Mouse (Mus musculus) cerebellum, adult 18-20 months (tissue): ENCODE data around the gene Kcna3.

ENCODE experiments used
- DNase-seq, 2 experiments: peaks; one replicate each; pipeline ENCODE4 v3.0.0; 2021

The Kcna3 gene

DNA sequence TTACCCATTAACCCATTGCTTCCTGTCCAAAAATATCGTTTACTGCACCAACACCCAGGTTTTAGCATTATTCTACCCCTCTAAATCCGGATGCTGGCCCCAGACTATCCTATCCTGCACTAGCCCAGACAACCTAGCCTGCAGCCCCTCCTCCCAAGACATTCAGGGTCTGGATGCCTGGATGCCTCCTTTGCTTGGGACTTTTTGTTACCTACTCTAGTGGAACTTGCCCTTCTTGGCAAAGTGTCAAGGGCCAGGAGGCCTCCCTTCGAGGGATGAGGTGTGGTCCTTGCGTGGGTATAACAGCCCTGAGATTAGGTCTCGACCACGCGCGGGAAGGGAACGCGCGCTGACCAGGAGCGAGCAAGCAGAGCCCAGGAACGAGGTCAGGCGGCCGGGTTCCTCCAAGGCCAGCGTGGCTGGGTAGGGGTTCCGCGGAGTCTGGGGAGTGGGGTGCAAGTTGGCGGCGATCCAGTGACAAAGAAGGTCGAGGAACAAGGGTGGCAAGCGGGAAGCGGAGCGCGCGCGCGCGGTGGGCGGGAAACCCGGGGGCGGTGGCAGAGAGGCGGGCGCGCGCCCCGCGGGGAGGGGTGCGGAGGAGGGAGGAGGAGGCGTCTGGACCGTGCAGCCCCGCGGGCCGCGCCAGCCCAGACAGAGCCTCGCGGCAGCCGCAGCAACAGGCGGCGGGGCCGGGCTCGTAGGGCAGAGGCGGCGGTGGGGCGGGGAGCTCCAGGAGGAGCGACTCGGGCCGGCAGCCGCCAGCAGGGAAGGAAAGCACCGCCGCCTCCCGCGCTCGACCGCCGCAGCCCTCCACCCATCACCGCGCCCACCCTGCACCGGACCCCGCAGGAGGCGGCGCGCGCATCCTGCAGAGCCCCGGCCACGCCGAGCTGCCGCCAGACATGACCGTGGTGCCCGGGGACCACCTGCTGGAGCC, at the start of gene Kcna3:
Kcna3 (plus strand) TSS at position 649 of the 937 bp plus-strand sequence.
- DNase-seq: peak; percentile 55 to 66

DNA sequence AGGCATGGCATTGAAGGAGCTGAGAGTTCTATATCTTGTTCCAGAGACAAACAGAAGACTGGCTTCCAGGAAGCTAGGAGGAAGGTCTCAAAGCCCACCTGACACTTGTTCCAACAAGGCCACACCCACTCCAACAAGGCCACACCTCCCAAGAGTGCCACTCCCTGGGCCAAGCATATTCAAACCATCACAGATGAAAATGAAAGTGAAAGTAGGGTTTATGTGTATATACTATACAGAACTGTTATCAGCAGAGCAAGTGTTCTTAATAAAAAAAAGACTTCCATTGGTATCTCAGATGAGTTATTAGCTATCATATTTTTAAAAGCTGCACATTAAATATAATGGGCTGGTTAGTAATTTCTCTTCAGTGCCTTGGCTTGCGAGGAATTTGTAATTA, 44.6 kb upstream of the Kcna3 start:
- no peak for DNase-seq

DNA sequence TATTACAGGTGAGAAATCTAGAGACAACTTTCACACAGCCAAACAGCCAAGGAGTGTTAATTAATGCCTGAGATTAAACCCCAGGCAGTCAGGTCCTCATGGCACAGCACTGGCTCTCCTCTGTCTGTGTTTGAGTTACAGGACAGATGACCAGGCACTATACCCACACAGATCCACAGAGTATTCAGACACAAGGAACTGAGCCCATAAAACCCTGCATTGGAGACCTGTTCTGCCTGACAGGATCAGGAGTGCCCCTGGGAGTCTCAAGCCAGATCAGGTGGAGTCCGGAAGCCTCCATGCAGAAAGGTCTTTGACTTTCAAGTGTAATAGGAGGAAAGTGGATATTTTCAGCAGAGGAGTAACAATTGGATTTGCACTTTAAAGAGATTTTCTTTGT, 40.6 kb upstream of the Kcna3 start:
- DNase-seq: no peak

DNA sequence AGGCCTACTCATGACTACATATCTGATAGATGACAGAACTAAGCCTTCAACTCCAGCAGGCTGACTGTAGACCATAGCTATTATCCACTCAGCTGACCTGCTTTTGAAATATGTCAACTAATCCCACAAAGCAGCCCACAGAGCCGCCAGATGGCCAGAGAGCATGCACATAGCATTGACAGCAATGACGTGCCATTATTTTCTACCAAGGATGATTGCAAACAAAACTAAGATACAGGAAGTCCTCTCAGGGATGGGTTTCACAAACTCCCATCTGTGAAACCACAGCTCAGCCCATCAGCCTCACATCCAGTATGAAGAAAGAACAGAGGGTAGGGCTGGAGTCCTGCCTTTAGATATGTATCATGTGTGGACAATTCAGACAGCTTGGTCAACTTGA, 39.8 kb upstream of the Kcna3 start:
- no peak for DNase-seq

DNA sequence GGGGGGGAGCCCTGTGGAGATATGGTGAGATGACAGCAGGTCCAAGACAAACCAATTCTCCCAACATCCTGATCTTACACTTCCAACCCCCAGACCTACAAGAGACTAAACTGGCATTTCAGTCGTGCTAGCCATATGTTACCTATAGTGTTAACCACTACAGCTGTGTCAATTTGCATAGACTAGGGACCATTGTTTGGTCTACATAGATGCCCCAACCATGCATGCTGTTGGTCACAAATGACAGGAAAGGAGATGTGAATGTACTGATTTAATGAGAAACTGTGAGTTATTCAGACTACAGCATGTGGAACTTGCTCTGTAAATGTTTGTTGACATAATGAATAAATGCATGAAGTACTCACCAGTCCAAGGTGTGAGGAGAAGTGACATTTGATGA, 37.6 kb upstream of the Kcna3 start:
- DNase-seq: no peak

DNA sequence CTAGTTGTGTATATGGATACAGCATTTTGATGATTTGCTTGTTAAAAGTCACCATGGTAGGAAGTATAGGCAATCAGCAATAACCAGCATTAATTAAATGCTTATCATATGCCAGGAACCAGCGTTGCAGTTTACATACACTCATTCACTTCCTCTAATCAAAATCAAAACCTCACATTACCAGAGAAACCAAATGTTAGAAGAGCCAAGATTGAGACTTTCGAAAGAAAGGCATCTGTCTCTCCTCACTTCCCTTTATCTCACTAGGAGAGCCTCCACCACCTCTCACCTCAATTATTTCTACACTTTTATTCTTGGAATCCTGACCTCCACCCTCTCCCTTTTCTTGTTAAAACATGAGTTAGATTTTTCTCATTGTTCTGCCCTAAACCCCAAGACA, 35.8 kb upstream of the Kcna3 start:
- no peak for DNase-seq

DNA sequence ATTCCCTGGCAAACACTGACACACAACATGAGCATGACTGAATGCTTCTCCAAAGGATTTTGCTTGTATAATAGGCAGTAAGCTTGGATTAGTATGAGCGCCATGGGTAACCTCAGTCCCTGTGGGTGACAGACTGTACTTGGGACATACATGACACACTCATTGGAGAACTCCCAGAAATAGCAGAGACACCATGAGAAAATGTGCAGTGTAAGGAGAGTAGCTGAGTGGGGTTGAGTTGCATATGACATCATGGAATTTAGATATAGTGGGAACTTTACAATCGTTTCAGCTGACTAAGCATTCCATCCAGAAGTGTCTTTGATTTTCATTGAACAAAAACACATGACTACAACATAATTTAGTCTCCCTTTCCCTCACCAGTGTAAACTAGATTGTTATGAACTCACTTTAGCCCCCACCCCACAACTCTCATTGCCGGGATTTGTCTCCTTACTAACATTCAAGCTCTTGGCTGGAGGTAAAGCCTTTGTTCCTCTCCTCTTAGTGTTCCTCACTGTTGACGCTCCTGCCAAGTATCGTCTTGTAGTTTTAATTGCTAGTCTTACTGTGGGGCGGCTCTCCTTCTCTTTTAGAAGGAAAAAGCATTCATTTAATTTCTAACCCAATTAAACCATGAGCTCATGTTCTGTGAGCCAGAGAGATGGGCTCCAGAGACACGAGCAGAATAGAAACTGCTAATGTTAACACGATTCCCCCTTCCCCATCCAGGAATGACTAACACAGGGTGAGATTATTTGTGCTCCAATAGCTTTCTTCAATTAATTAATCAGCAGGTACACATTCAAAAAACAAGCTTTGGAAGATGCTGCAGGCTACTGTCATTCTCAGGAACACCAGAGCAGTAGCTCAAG, 33.5 kb upstream of the Kcna3 start:
- DNase-seq: no peak

DNA sequence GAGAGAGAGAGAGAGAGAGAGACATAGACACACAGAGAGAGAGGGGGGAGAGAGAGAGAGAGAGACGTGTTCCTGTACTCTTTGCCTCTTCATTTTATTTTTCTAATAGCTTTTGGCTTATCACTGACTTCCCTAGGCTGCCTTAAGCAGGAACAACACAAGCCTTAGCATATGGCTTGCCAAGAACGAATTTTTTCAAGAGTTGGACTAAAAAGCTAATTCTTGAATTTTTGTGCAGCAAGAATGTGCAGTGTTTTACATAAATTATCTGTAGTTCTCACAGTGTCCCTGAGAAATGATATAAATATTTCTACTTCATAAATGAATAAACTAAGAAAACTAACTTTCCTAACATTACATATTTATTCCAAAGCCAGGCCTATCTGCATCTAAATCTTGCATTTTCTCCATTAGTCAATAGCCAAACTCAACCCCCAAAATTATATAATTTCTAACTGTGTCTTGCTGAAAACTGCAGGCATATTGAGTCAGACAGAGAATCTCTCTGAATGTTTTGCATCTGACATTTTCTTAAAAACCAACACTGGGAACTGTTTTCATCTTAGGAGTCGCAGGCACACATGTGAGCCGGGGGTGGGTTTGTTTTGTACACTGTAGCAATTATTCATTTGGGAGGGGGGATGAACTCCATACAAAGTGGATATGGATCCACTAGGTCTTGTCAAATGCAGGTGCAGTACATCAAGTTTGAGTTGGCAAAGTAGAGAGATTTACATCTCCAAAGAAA, 26.5 kb upstream of the Kcna3 start:
- no peak for DNase-seq

DNA sequence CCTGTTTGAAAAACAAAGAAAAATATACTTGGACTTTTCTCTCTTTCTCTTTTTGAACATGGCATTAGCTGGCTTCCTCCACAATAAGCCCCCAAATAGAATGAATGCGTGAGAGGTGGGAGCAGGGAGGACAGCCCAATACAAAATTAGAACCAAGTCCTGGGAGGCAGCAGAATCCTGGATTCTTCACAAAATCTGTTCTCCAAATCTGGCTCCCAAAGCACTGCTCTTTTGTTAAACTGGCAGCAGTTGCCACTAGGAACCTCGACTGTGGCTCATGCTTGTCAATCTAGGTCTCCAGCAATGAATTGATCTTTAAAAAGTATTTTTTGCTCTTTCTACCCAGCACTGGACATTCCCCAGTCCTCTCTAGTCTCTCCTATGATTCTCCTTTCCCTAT, 17.7 kb upstream of the Kcna3 start:
- DNase-seq: no peak

DNA sequence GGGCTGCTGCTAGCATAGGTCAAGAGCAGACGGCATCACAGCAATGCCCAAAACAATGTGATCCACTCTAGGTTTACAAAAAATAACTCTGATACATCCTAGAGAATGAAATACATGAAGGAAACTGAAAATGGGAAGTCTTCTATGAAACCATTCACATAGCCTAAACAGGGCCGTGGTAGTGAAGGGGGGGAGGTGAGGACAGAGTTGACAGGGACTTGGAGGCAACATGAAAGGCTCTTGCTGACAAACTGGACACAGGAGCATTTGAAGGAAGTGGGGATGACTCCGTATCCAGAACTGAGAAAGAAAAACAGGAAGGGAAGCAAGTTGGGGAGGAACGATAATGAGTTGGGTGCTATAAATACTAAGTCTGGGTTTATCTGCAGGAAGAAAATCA, 4.4 kb upstream of the Kcna3 start:
- DNase-seq: no peak

DNA sequence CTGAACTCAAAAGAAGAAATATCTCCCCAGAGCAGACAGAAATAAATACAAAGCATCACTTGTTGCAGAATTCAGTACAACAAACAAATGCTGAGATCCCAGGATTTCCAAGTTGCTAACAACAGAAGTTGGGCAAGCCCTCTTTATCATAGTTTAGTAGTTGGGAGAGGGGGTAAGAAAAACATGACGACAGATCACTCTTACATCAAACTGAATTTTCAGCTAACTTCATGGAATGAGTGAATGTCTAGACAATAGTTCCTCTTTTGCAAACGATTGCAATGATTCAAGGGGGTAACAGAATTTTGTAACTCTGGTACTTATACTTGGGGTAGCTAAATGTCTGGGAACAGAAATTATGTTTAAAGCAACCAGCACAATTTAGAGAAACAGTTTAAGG, 1.2 kb upstream of the Kcna3 start:
- DNase-seq: no peak

DNA sequence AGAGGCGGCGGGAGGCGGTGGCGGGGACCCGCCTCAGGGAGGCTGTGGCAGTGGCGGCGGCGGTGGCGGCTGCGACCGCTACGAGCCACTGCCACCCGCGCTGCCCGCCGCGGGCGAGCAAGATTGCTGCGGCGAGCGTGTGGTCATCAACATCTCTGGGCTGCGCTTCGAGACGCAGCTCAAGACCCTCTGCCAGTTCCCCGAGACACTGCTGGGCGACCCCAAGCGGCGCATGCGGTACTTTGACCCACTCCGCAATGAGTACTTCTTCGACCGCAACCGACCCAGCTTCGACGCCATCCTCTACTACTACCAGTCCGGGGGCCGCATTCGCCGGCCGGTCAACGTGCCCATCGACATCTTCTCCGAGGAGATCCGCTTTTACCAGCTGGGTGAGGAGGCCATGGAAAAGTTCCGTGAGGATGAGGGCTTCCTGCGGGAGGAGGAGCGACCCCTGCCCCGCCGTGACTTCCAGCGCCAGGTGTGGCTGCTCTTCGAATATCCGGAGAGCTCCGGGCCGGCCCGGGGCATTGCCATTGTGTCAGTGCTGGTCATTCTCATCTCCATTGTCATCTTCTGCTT, 580 bp downstream of the Kcna3 start:
- DNase-seq: peak; percentile 7 to 28

DNA sequence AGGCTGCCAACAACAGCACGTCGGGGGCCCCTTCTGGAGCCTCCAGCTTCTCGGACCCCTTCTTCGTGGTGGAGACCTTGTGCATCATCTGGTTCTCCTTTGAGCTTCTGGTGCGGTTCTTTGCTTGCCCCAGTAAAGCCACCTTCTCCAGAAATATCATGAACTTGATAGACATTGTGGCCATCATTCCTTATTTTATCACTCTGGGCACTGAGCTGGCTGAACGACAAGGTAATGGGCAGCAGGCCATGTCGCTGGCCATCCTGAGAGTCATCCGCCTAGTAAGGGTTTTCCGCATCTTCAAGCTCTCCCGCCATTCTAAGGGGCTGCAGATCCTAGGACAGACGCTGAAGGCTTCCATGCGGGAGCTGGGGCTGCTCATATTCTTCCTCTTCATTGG, 1.1 kb downstream of the Kcna3 start:
- peak; percentile 11 to 20 for DNase-seq

DNA sequence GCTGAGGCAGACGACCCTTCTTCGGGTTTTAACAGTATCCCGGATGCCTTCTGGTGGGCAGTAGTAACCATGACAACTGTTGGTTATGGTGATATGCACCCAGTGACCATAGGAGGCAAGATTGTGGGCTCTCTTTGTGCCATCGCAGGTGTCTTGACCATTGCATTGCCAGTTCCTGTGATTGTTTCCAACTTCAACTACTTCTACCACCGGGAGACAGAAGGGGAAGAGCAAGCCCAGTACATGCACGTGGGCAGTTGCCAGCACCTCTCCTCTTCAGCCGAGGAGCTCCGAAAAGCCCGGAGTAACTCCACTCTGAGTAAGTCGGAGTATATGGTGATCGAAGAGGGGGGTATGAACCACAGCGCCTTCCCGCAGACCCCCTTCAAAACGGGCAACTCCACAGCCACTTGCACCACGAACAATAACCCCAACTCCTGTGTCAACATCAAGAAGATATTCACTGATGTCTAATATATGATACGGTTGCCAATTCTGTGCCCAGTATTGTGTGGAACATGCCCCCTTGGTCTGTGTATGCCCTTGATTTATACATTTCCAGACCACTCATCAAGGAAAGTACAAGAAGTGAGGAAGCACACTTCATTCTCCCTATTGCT, 1.7 kb downstream of the Kcna3 start:
- no peak for DNase-seq

DNA sequence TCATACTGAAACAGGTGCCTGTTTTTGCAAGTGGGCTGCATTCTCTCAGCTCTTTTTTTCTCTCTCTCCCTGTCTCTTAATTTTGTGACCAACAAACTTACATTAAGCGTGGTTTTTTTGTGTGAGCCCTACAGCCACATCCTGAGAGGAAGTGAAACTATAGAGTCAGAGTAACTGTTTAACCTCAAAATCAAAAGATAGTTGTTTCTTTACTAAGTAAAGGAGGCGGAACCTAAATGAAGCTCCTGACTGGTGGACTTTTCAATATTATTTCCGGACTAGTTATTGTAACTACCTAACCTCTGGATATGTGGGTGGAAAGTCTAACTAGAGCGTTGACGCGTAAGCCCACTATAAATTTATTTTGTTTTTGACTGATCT, 2.2 kb downstream of the Kcna3 start:
- DNase-seq: no peak

DNA sequence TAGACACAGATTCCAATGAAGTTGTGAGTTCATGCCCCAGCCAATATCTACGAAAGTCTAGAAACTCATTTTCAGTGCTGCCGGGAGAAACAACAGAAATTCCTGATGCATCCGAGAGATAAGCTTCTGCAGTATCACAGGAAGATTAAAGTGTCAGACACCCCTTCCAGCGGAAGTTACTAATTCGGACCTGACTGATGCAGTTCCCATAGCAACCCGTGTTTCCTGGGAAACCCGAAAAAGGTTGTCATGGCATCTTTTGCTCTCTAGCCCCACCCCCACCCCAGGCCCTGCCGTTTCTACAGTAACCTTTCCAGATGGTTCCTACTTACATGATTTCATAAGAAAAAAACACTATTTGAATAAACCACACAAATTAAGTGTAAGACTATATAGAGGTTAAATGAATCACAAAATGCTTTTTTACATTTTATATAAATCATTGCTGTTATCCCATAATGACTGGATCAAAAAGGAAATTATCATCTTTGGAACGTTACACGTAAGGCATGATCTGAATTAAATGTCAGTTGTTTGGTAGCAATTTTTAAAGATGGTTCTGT, 2.8 kb downstream of the Kcna3 start:
- peak in 1 of 2 experiments; percentile 5 for DNase-seq

DNA sequence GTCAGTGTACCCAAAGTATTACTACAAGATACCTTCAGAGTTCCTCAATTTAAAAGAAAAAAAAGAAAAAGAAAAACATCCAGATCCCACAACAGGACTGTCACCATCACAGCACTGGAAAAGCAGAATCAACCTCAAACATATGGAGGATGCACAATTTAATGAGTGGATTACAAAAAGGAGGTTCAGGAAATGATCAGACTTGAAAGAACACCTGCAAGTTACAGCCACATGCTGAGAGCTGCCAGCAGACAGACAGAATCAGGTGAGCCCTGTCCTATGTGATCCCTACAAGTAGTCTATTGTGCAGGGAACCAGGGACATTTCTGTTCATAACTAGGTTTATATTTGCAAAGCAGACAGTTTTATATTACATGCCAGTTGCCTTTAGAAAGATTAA, 3.3 kb downstream of the Kcna3 start:
- no peak for DNase-seq

DNA sequence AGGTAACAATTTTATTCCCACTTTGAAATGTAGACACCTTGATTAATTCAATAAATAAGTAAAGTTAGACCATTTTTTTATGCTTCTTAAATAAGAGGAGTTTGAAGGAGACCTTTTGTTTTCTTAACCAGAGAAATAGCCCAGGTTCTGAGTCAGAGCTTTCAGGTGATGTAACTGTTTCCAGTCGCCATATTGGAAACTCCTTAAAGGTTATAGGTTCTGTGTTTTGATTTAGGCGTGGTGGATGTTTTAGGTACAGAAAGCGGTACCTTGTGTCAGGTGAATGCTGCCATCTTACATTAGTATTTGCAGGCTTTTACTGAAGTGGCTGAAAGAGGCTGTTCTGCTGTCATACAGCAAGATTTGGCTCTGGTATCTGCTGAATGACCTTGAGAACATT, 4.4 kb downstream of the Kcna3 start:
- DNase-seq: no peak

DNA sequence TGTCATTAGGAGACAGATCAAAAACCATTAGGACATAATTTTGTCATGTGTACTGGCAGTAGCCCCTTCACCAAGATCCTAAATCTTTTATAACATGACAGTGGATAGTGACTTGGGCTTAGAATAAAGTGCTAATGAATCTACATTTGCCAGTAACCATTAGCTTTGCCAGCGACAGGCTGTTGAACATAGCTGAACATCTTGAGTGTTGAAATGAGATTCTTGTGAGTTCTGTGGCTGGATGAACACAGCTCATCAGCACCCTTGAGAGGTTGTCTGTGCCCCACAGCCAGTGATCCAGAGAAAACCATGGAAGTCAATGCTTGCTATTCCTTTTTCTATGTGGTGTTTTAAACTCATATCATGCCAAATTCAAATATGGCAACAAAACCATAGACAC, 5.7 kb downstream of the Kcna3 start:
- DNase-seq: no peak

DNA sequence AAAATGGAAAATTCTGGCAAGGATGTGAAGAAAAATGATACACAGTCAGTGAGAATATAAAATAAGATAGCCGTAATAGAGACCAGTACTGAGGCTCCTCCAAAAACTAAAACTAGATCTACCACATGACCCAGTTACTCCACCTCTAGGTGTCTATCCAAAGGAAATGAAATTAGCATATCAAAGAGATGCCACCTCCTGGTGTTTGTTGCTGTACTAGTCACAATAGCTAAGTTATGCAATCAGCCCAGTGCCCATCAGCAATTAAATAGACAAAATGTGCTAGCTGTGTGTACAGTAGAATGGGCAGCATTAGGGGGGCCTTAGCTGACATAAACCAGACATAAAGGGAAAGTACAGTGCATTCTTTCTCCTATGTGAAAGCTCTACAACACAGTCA, 25.5 kb downstream of the Kcna3 start:
- DNase-seq: no peak

DNA sequence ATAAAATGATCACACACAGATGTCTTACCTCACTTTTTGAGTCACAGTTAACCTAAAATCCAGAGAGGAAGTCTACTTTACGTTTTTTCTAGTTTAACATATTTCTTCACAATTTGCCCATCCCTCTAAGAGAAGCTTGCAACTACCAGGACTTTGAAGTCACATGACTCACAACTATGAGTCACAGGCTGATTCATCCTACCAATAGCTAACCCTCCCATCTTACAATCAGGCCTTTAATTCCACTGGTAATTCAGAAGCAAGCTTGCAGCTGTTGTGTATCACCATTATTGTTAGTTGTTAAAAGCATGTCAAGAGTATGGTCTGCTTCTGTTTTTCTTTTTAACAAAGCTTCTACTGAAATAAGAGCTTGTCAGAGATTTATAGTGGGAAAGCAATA, 26.8 kb downstream of the Kcna3 start:
- no peak for DNase-seq

DNA sequence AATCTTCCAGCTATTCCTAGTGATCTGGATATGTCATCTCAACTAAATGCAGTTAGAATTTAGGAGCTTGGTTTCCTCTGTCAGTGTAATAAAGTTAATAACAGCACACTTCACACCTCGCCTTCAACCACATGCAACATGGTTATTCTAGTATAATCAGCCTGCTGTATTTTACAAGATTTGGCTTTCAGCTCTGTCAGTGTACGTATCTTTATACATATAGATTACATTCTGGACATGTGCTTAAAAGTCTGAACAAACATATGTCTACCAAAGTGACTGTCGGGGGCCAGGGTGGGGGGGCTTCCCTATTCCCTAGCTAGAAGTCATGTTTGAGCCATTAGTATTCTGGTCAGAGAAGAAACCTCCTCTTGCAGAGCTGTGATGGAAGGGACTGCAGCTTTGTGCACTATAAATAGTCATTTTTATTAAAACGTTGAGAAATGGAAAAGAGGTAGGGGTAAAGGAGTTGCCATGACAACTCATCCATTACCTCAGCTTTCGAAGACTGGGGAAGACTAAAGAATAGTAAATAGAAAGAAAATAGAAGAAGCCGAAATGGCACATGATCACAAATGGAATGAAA, 29.6 kb downstream of the Kcna3 start:
- DNase-seq: no peak
